Mouse (Mus musculus) midbrain, embryonic 13.5 days (tissue): ENCODE results near the gene Lpin1. TPM values are rescaled to one million over a fixed set of nuclear protein-coding genes. Genes with fewer than 3 reads are reported as not detected.

ENCODE experiments used
- ATAC-seq: fragments of 200-750 bp; cut with Nextera tagmentation; 2 replicates; pipeline ENCODE4 v1.8.0; 2017; ENCODE audit warnings: mild to moderate bottlenecking, moderate TSS enrichment, moderate library complexity
- H3K27ac ChIP-seq: fragments of 300-500 bp; sonication (generic); 2 replicates; pipeline ENCODE4 v1.5.1; 2015; ENCODE audit warnings: inconsistent platforms, mild to moderate bottlenecking, moderate library complexity
- H3K27me3 ChIP-seq: fragments of 300-500 bp; sonication (generic); 2 replicates; pipeline ENCODE4 v1.6.1; 2015; ENCODE audit warnings: mild to moderate bottlenecking, inconsistent platforms
- H3K36me3 ChIP-seq: fragments of 300-500 bp; sonication (generic); 2 replicates; pipeline ENCODE4 v1.6.1; 2015; ENCODE audit warnings: mild to moderate bottlenecking, inconsistent platforms
- H3K4me1 ChIP-seq: fragments of 300-500 bp; sonication (generic); replicated peaks from 2 replicates; pipeline ENCODE4 v1.6.1; 2015; ENCODE audit warnings: inconsistent platforms
- H3K4me2 ChIP-seq: fragments of 300-500 bp; sonication (generic); replicated peaks from 2 replicates; pipeline ENCODE4 v1.6.1; 2015; ENCODE audit warnings: moderate library complexity, mild to moderate bottlenecking, inconsistent platforms
- H3K4me3 ChIP-seq: fragments of 300-500 bp; sonication (generic); replicated peaks from 2 replicates; pipeline ENCODE4 v1.5.1; 2015; ENCODE audit warnings: mild to moderate bottlenecking, inconsistent platforms
- H3K9ac ChIP-seq: fragments of 300-500 bp; sonication (generic); replicated peaks from 2 replicates; pipeline ENCODE4 v1.6.1; 2015; ENCODE audit warnings: mild to moderate bottlenecking, inconsistent platforms
- H3K9me3 ChIP-seq: fragments of 300-500 bp; sonication (generic); 2 replicates; pipeline ENCODE4 v1.6.1; 2016; ENCODE audit warnings: mild to moderate bottlenecking, inconsistent platforms
- WGBS: fragments of 180-500 bp; shearing (Covaris S2); methylation state at CpG from one replicate; pipeline ENCODE4 v1.1.7; 2015; 5-methylcytosine and 5-hydroxymethylcytosine counted together
- polyA plus RNA-seq: library from polyadenylated mRNA; unstranded; fragments of >200 nt; fragmentation: Nextera tagmentation; extraction: Ambion mirVana; gene quantifications from 2 replicates; pipeline ENCODE4 v1.2.1, GENCODE M21; 2015

The Lpin1 gene
- polyA plus RNA-seq, 1 experiment from 2014 or later, result 22.0 TPM

GRCm38 (mm10) chr12:16587111-16587510, 23.7 kb downstream of the Lpin1 start:
- Histone ChIP-seq H3K27ac (no peak overlapping the region), H3K4me2 (peak overlapping the region; percentile 72), H3K9ac (peak overlapping the region; percentile 5), H3K4me3 (peak overlapping the region; percentile 17), H3K9me3 (no peaks in the 10 kb centered on the region), H3K36me3 (no peaks in the 10 kb centered on the region), H3K27me3 (no peaks in the 10 kb centered on the region), H3K4me1 (peaks cover 87% of the 10 kb centered on the region)
- WGBS, result 72% methylated on average over 2 of the region's 2 CpGs
- ATAC-seq, result no peak

DNA sequence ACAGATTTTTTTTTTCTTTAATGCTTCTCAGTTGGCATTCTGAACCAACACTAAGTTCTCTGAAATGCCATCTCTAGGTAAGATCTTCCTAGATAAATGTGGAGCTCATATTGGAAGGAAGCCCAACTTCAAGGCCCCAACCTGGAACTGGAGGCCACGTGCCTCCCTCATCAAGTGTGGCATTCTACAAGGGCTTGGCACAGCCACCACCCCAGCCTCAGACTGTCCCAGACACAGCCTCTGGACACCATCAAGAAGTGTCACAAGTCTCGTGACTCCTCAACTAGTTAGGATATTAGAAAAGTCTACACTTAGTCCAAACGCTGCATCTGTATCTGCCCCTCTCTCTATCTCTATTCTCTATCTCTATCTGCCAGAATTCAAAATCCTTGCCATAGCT, 25.8 kb downstream of the Lpin1 start:
- no peaks in the 10 kb centered on the region for H3K9me3 ChIP-seq
- no peak overlapping the region for H3K9ac ChIP-seq
- no peak overlapping the region for H3K4me2 ChIP-seq
- WGBS, result 82% methylated on average over 3 of the region's 3 CpGs
- no peak for ATAC-seq
- no peaks in the 10 kb centered on the region for H3K27me3 ChIP-seq
- H3K27ac ChIP-seq, result no peak overlapping the region
- H3K36me3 ChIP-seq, result peaks cover 15% of the 10 kb centered on the region
- H3K4me3 ChIP-seq, result no peak overlapping the region
- H3K4me1 ChIP-seq, result peaks cover 79% of the 10 kb centered on the region

GRCm38 (mm10) chr12:16584035-16584682, 26.6 kb downstream of the Lpin1 start:
- Histone ChIP-seq H3K4me1 (peaks cover 77% of the 10 kb centered on the region), H3K9me3 (no peaks in the 10 kb centered on the region), H3K27me3 (no peaks in the 10 kb centered on the region), H3K4me2 (no peak overlapping the region), H3K4me3 (no peak overlapping the region), H3K27ac (no peak overlapping the region; the same call in 1 of the 2 replicates), H3K9ac (no peak overlapping the region), H3K36me3 (peaks cover 23% of the 10 kb centered on the region)
- WGBS, result 22% methylated on average over 14 of the region's 14 CpGs
- ATAC-seq, result no peak

DNA sequence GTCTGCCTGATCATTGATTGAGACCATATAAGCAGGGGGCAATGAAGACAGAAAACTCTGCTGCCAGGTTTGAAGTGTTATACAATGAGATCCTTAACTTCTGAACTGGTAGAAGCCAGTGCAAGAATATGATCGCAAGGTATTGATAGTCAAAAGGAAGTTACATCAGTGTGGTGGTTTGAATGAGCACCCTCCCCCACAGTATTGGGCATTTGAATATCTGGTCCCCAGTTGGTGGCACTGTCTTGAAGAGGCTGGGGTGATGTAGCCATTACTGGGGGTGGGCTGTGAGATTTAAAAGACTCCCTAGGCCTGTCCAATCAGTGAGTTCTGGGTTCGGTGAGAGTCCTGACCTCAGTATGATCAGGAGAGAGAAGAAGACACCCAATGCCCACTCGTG, 27.5 kb downstream of the Lpin1 start:
- Histone ChIP-seq H3K27me3 (no peaks in the 10 kb centered on the region), H3K9me3 (no peaks in the 10 kb centered on the region), H3K4me1 (peaks cover 69% of the 10 kb centered on the region), H3K27ac (no peak overlapping the region), H3K9ac (no peak overlapping the region), H3K4me3 (no peak overlapping the region), H3K36me3 (peaks cover 31% of the 10 kb centered on the region), H3K4me2 (no peak overlapping the region)
- WGBS, result 84% methylated on average over 3 of the region's 3 CpGs
- no peak for ATAC-seq

GRCm38 (mm10) chr12:16580306-16580705, 30.5 kb downstream of the Lpin1 start:
- H3K9ac ChIP-seq, result no peak overlapping the region
- no peaks in the 10 kb centered on the region for H3K9me3 ChIP-seq
- H3K4me3 ChIP-seq, result no peak overlapping the region
- peaks cover 49% of the 10 kb centered on the region for H3K4me1 ChIP-seq
- no peak for ATAC-seq
- 65% methylated on average over 9 of the region's 9 CpGs for WGBS
- H3K36me3 ChIP-seq, result peaks cover 59% of the 10 kb centered on the region
- H3K4me2 ChIP-seq, result no peak overlapping the region
- H3K27ac ChIP-seq, result no peak overlapping the region
- H3K27me3 ChIP-seq, result no peaks in the 10 kb centered on the region

DNA sequence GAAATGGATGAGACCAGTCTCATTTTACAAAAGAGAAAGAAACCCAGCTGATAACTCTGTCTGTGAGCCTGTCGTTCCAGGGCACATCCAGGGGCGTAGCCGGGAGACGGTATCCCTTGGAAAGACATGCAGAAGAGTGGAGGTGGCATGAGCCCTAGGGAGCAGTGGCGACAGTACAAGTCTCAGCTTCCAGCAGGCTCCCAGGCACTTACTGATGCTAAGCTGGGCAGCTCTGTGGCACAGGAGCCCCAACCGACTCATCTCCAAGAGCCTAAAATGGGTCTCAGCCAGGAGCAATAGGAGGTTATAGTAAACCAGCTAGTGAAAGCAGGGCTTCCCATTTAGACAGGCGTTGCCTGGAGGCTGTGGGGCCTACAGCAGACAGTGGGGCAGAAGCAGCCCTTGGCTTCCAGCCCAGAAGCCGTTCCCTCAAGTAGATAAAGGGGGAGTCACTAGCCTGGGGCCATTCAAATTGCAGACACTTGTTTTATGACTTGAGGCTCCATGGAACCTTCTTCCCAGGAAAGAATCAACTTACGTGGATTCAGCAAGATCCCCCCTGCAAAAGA, 33.0 kb downstream of the Lpin1 start:
- H3K36me3 ChIP-seq, result peaks cover 84% of the 10 kb centered on the region
- H3K9ac ChIP-seq, result no peak overlapping the region
- H3K4me2 ChIP-seq, result no peak overlapping the region
- peak; percentile 67 for ATAC-seq
- peaks cover 24% of the 10 kb centered on the region for H3K4me1 ChIP-seq
- 0 out of 2 replicates have a peak overlapping the region, but pooled peaks have one; percentile 10 for H3K27ac ChIP-seq
- no peak overlapping the region for H3K4me3 ChIP-seq
- WGBS, result 66% methylated on average over 9 of the region's 9 CpGs
- no peaks in the 10 kb centered on the region for H3K27me3 ChIP-seq
- H3K9me3 ChIP-seq, result no peaks in the 10 kb centered on the region

GRCm38 (mm10) chr12:16571278-16571677, 39.5 kb downstream of the Lpin1 start:
- Histone ChIP-seq H3K9me3 (no peaks in the 10 kb centered on the region), H3K4me1 (no peaks in the 10 kb centered on the region), H3K27me3 (no peaks in the 10 kb centered on the region), H3K4me3 (no peak overlapping the region), H3K27ac (no peak overlapping the region), H3K36me3 (peaks cover 70% of the 10 kb centered on the region), H3K4me2 (no peak overlapping the region), H3K9ac (no peak overlapping the region)
- no peak for ATAC-seq
- 94% methylated on average over 10 of the region's 10 CpGs for WGBS

DNA sequence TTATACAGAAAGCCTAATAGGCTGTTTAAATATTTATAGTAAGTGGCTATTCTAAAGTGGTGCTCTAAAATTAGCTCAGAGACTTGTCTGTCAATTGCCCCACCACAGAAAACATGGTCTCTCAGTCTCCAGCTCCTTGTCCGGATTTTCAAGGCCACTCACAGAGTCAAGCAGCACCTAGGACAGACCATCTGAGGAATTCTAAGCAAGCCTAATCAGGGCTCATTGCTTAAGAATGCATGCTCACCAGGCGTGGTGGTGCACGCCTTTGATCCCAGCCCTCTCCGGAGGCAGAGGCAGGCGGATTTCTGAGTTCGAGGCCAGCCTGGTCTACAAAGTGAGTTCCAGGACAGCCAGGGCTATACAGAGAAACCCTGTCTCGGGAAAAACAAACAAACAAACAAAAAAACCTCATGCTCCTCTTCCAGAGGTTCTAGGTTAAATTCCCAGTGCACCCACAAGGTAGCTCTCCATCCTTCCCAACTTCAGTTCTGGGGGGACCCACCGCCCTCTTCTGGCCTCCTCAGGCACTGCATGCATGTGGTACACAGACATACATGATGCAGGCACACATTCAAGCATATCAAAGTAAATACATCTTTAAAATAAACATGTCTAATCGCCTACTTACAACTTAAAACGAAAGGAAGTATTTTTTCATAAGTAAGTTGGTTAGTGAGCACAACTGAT, 40.2 kb downstream of the Lpin1 start:
- 88% methylated on average over 10 of the region's 10 CpGs for WGBS
- no peak overlapping the region for H3K9ac ChIP-seq
- no peaks in the 10 kb centered on the region for H3K4me1 ChIP-seq
- peaks cover 70% of the 10 kb centered on the region for H3K36me3 ChIP-seq
- no peak overlapping the region for H3K27ac ChIP-seq
- no peak overlapping the region for H3K4me2 ChIP-seq
- ATAC-seq, result no peak
- H3K4me3 ChIP-seq, result no peak overlapping the region
- H3K9me3 ChIP-seq, result no peaks in the 10 kb centered on the region
- no peaks in the 10 kb centered on the region for H3K27me3 ChIP-seq

GRCm38 (mm10) chr12:16568936-16569650, 41.7 kb downstream of the Lpin1 start:
- no peak overlapping the region for H3K27ac ChIP-seq
- peak; percentile 28 for ATAC-seq
- H3K4me2 ChIP-seq, result no peak overlapping the region
- no peaks in the 10 kb centered on the region for H3K9me3 ChIP-seq
- H3K27me3 ChIP-seq, result no peaks in the 10 kb centered on the region
- H3K36me3 ChIP-seq, result peaks cover 70% of the 10 kb centered on the region
- 80% methylated on average over 11 of the region's 11 CpGs for WGBS
- H3K9ac ChIP-seq, result no peak overlapping the region
- H3K4me3 ChIP-seq, result no peak overlapping the region
- no peaks in the 10 kb centered on the region for H3K4me1 ChIP-seq

DNA sequence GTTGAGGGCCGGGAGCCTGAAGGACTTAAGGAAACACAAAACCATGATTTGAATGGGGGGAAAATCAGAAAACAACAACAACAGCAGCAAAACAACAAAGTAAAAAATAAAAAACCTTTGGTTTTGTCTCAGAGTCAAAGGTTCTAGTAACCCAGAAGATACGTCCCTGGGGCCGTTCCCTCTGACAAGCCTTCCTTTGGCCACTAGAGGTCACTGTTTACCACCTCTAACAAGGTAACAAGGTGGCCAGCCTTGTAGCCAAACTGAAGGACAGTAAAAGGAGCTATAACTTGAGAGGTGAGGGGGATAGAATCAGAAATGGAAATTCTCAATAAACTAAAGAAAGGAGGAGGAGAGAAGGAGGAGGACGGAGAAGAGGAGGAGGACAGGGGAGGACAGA, 42.3 kb downstream of the Lpin1 start:
- Histone ChIP-seq H3K4me1 (no peaks in the 10 kb centered on the region), H3K27ac (no peak overlapping the region), H3K36me3 (peaks cover 70% of the 10 kb centered on the region), H3K9me3 (no peaks in the 10 kb centered on the region), H3K4me3 (no peak overlapping the region), H3K9ac (no peak overlapping the region), H3K4me2 (no peak overlapping the region), H3K27me3 (no peaks in the 10 kb centered on the region)
- peak; percentile 78; the same call in 1 of the 2 replicates for ATAC-seq
- WGBS, result 29% methylated on average over 4 of the region's 4 CpGs

GRCm38 (mm10) chr12:16568090-16568489, 42.7 kb downstream of the Lpin1 start:
- Histone ChIP-seq H3K36me3 (peaks cover 71% of the 10 kb centered on the region), H3K4me3 (no peak overlapping the region), H3K9ac (no peak overlapping the region), H3K9me3 (no peaks in the 10 kb centered on the region), H3K27ac (no peak overlapping the region), H3K27me3 (no peaks in the 10 kb centered on the region), H3K4me1 (no peaks in the 10 kb centered on the region), H3K4me2 (no peak overlapping the region)
- ATAC-seq, result peak; percentile 37; the same call in 1 of the 2 replicates
- WGBS, result 93% methylated on average over 6 of the region's 6 CpGs

DNA sequence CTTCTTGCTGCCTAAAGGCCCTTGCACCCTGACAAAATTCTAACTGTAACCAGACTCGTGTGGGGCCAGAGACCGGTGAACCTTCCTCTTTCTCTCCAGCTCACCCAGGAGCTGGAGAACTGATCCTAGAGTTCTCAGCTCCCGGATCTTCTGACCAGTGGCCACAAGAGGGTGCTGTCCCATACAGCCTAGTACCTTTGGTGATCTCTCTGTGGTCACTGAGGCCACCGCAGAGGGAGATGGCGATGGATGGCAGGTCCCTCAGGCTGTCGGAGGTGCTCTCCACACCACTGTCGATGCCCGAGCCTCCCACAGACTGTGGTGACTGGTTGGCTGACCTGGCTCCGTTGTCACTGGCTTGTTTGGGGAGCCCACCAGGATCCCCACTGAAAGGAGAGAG, 47.3 kb downstream of the Lpin1 start:
- H3K4me3 ChIP-seq, result no peak overlapping the region
- H3K4me2 ChIP-seq, result no peak overlapping the region
- no peaks in the 10 kb centered on the region for H3K27me3 ChIP-seq
- WGBS, result 75% methylated on average over 9 of the region's 9 CpGs
- ATAC-seq, result no peak
- no peak overlapping the region for H3K9ac ChIP-seq
- no peak overlapping the region for H3K27ac ChIP-seq
- no peaks in the 10 kb centered on the region for H3K9me3 ChIP-seq
- no peaks in the 10 kb centered on the region for H3K4me1 ChIP-seq
- peaks cover 86% of the 10 kb centered on the region for H3K36me3 ChIP-seq
